Mouse (Mus musculus) midbrain, embryonic 16.5 days (tissue): ENCODE results near the gene Akr1c13. TPM values are rescaled to one million over a fixed set of nuclear protein-coding genes. Genes with fewer than 3 reads are reported as not detected.

Experiments used
- ATAC-seq: fragments of 200-750 bp; cut with Nextera tagmentation; 2 replicates; pipeline ENCODE4 v1.8.0; 2017; ENCODE audit warnings: moderate TSS enrichment
- H3K27ac ChIP-seq: fragments of 300-500 bp; sonication (generic); 2 replicates; pipeline ENCODE4 v1.5.1; 2014; ENCODE audit warnings: mild to moderate bottlenecking, low read length, mixed read lengths
- H3K27me3 ChIP-seq: fragments of 300-500 bp; sonication (generic); 2 replicates; pipeline ENCODE4 v1.6.1; 2014; ENCODE audit warnings: low read depth, low read length, mixed read lengths; ENCODE audit not compliant: control insufficient read depth, insufficient read depth
- H3K36me3 ChIP-seq: fragments of 300-500 bp; sonication (generic); 2 replicates; pipeline ENCODE4 v1.6.1; 2014; ENCODE audit warnings: mild to moderate bottlenecking, low read length, moderate library complexity, mixed read lengths; ENCODE audit not compliant: control insufficient read depth, insufficient read depth
- H3K4me1 ChIP-seq: fragments of 300-500 bp; sonication (generic); 2 replicates; pipeline ENCODE4 v1.6.1; 2014; ENCODE audit warnings: mild to moderate bottlenecking, low read length, mixed read lengths; ENCODE audit not compliant: control insufficient read depth, insufficient read depth
- H3K4me2 ChIP-seq: fragments of 300-500 bp; sonication (generic); 2 replicates; pipeline ENCODE4 v1.6.1; 2014; ENCODE audit warnings: mild to moderate bottlenecking, low read length, mixed read lengths
- H3K4me3 ChIP-seq: fragments of 300-500 bp; sonication (generic); 2 replicates; pipeline ENCODE4 v1.5.1; 2014; ENCODE audit warnings: low read depth, mild to moderate bottlenecking, low read length, moderate library complexity, mixed read lengths
- H3K9ac ChIP-seq: fragments of 300-500 bp; sonication (generic); 2 replicates; pipeline ENCODE4 v1.6.1; 2014; ENCODE audit warnings: low read depth, low read length, mixed read lengths
- H3K9me3 ChIP-seq: fragments of 300-500 bp; sonication (generic); replicated peaks from 2 replicates; pipeline ENCODE4 v1.6.1; 2014; ENCODE audit warnings: mild to moderate bottlenecking, low read length, mixed read lengths; ENCODE audit not compliant: control insufficient read depth, poor library complexity, severe bottlenecking
- WGBS: fragments of 180-500 bp; shearing (Covaris S2); extraction: QIAGEN DNeasy Blood & Tissue Kit; methylation state at CpG from one replicate; pipeline ENCODE4 v1.1.7; 2014; 5-methylcytosine and 5-hydroxymethylcytosine counted together
- polyA plus RNA-seq: library from polyadenylated mRNA; unstranded; fragments of >200 nt; fragmentation: Nextera tagmentation; extraction: Ambion mirVana; gene quantifications from 2 replicates; pipeline ENCODE4 v1.2.1, GENCODE M21; 2015

Gene Akr1c13
- polyA plus RNA-seq, 1 experiment from 2014 or later = 1.5 TPM

DNA sequence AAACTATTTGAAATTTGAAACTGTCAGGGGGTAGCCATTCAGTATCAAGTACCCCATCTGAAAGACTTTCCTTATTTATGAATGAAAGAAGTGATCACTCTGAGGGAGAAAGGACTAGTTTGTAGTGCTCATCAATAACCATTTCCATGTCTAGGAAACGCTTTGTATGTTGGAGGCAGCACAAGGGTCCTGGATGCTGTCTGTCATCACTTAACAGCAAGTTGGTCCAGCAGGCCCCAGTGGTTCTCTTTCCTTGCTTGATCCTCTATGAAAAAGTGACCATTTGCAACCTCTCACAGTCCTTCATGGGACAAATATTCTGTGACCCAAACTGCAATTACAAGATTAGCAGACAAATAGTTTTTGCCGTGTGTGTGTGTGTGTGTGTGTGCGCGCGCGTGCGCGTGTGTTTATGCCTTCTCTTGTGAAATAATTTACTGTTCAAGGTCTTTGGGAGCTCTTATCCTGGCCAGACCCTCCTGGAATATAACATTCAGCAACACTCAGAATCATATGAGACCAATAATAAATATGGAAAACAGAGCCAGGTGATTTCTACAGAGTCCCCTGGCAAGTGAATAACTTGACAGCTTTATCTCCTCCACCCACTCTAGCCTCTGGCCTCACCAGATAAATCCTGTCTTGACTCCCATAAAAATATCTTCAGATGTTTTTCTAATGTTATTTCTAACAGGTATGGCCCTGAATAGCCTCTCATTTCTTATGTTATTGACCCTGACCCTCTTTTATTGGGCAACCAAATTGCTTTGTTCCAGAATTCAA, 40.1 kb downstream of the Akr1c13 start:
- Histone ChIP-seq H3K27ac (no peak overlapping the region), H3K36me3 (no peaks in the 10 kb centered on the region), H3K9ac (no peak overlapping the region), H3K27me3 (no peaks in the 10 kb centered on the region), H3K4me2 (no peak overlapping the region), H3K4me3 (no peak overlapping the region), H3K4me1 (no peaks in the 10 kb centered on the region), H3K9me3 (no peaks in the 10 kb centered on the region)
- WGBS = 95% methylated on average over 8 of the region's 8 CpGs
- ATAC-seq = no peak

DNA sequence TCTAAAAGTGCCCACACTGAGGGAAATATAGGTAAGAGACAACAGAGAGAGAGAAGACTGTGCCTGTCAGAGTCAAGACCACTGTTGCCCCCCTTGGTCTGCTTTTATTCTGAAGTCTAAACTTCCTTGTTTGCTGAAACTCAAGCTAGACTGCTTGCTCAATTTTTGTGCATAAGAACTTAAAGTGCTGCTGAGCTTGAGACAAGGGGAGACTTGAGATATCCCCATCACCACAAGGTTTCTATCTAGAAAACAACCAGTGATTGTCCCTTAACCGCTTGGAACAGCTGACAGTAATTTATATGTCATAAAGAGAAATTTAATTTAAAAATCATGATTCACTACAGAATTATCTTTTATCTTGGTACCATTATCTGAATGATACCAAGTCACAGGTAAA, 42.2 kb downstream of the Akr1c13 start:
- 94% methylated on average over 1 of the region's 1 CpGs for WGBS

DNA sequence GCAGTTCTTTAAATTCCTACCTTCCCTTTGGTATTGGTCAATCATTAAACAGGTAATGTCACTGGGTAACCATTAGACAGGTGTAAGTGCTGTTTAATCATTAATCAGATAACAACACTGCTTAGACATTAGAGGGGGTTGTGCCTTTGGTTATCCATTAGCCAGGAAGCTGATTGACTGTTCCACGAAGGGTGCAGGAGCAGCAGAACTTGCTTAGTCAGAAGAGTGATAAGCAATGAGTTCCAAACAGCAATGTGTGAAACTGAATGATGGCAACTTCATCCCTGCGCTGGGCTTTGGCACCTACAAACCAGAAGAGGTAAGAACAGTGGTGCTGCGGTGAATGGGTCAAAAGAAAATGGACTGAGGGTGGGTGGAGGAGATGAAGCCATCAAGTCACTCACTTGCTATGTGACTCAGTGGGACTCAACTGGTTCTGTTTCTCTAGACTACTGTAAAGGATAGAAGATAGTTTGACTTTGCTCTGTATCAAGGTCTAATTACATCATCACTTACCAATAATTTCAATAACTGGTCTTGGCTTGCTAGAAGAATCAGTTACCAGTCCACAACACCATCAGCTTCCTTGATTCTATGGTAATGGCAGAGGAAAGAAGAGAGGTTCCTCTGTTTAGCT, 42.7 kb downstream of the Akr1c13 start:
- Histone ChIP-seq H3K4me3 (no peak overlapping the region), H3K27me3 (no peaks in the 10 kb centered on the region), H3K36me3 (no peaks in the 10 kb centered on the region), H3K9me3 (no peaks in the 10 kb centered on the region), H3K9ac (no peak overlapping the region), H3K4me1 (no peaks in the 10 kb centered on the region), H3K27ac (no peak overlapping the region), H3K4me2 (no peak overlapping the region)
- ATAC-seq = no peak
- 83% methylated on average over 3 of the region's 3 CpGs for WGBS

More for the DNA sequence above, 42.2 kb downstream of the Akr1c13 start:
- H3K4me1 ChIP-seq = no peaks in the 10 kb centered on the region
- no peak overlapping the region for H3K4me3 ChIP-seq
- no peaks in the 10 kb centered on the region for H3K9me3 ChIP-seq
- H3K27me3 ChIP-seq = no peaks in the 10 kb centered on the region
- no peak overlapping the region for H3K9ac ChIP-seq
- H3K36me3 ChIP-seq = no peaks in the 10 kb centered on the region
- no peak overlapping the region for H3K27ac ChIP-seq
- ATAC-seq = no peak
- no peak overlapping the region for H3K4me2 ChIP-seq

DNA sequence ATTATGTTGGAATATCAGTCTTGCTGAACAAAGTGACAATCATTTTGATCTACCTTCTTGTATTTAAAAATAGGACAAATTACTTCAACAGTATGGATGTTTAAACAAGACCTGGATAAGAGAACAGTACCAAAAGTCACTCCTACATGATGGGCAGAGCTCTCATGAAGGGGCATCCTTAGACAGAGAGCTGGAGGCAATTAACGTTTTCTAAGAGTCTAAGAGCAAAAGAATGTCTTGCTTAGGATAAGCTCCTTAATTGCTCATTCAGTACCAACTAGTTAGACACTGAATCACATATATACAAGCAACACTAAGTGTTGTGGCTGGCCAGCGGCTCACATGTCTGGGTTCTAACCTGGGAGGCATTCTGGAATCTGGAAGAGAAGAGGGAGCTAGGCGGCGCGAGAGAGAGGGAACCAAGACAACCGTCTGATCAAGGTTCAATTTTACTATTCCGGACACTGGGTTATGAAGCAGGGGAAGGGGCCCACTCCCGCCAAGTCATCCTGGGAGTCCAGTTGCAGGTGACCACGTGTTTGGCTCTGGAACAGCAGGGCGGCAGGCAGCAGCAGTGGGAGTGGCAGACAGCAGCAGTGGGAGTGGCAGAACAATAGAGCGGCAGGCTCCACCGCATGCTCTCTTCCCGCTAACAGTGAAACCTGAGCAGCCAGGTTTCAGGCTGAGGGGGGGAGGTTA, 54.1 kb downstream of the Akr1c13 start:
- H3K36me3 ChIP-seq = no peaks in the 10 kb centered on the region
- ATAC-seq = peak; percentile 98
- H3K9ac ChIP-seq = peak overlapping the region; percentile 69
- WGBS = 3% methylated on average over 13 of the region's 13 CpGs
- no peaks in the 10 kb centered on the region for H3K27me3 ChIP-seq
- H3K4me1 ChIP-seq = no peaks in the 10 kb centered on the region
- H3K9me3 ChIP-seq = no peaks in the 10 kb centered on the region
- peak overlapping the region; percentile 44 for H3K4me3 ChIP-seq
- peak overlapping the region; percentile 62 for H3K4me2 ChIP-seq
- H3K27ac ChIP-seq = peak overlapping the region; percentile 53

DNA sequence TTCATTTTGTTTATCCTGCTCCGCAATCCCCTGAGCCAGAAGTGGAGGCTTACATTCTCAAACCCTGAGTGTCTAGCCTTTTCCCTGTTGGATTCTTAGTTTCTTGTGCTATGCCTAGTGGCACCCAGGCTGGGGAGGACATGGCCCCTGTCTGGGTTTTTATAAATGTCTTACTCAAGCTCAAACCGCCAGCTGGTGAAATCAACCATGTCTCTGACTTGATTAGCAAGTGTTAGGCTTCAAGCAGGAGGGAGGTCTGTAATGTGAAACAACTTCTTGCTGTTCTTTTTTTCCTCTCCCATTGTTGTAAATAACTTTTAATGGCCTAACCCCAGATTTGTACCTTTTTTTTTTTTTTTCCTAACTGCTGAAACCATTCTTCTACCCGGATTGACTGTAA, 58.4 kb downstream of the Akr1c13 start:
- no peaks in the 10 kb centered on the region for H3K36me3 ChIP-seq
- H3K4me3 ChIP-seq = no peak overlapping the region
- H3K9me3 ChIP-seq = no peaks in the 10 kb centered on the region
- no peak overlapping the region for H3K4me2 ChIP-seq
- WGBS = 52% methylated on average over 3 of the region's 3 CpGs
- H3K27ac ChIP-seq = no peak overlapping the region
- H3K9ac ChIP-seq = no peak overlapping the region
- ATAC-seq = no peak
- no peaks in the 10 kb centered on the region for H3K27me3 ChIP-seq
- H3K4me1 ChIP-seq = no peaks in the 10 kb centered on the region

Other genes with a start within 250 kb of the Akr1c13 start
- gene Ucn3, start 245.8 kb upstream of the Akr1c13 start, polyA plus RNA-seq = 0.14 and 0.20 TPM in 2 replicates
- 0.73 and 0.92 TPM in 2 replicates for gene Akr1c14, start 142.1 kb upstream of the Akr1c13 start, polyA plus RNA-seq
- gene Akr1c18, start 40.5 kb upstream of the Akr1c13 start, polyA plus RNA-seq = not detected in 2 replicates
- 7.4 and 8.4 TPM in 2 replicates for gene Akr1c19, start 37.5 kb downstream of the Akr1c13 start, polyA plus RNA-seq
- 0.23 and 0.29 TPM in 2 replicates for gene Akr1c12, start 88.3 kb downstream of the Akr1c13 start, polyA plus RNA-seq
- not detected in 2 replicates for gene Akr1c6, start 243.2 kb downstream of the Akr1c13 start, polyA plus RNA-seq